Mouse (Mus musculus) colon, adult 2 months (tissue): Measurements from ENCODE around the gene Agbl3. TPM values are rescaled to one million over a fixed set of nuclear protein-coding genes. Genes with fewer than 3 reads are reported as not detected.

Experiments
- polyA plus RNA-seq: library from polyadenylated mRNA; depleted of rRNA; stranded (reverse); fragments of >200 nt; gene quantifications from 2 replicates; pipeline ENCODE4 v1.2.3, GENCODE M21; 2012; rRNA removed

Gene Agbl3
- 1.2 TPM in 2 replicates for polyA plus RNA-seq

GRCm38 (mm10) chr6:34780231-34780942 is at the start of gene Agbl3:
Gene Agbl3 (plus strand): TSS chr6:34780432.

GRCm38 (mm10) chr6:34862791-34863403 is 82.7 kb downstream of the Agbl3 start, which contains the start of gene Tmem140:
Gene Tmem140 (plus strand): TSS chr6:34863146.

GRCm38 (mm10) chr6:34877509-34878321 is 97.5 kb downstream of the Agbl3 start, which contains the start of gene Cyren:
Gene Cyren (minus strand): TSS chr6:34878060.

Other genes with a start within 250 kb of the Agbl3 start
- 20.4 and 22.0 TPM in 2 replicates for gene Cald1, start 181.9 kb upstream of the Agbl3 start, polyA plus RNA-seq
- 27.6 and 40.1 TPM in 2 replicates for gene Tmem140, start 82.7 kb downstream of the Agbl3 start, polyA plus RNA-seq
- gene Cyren, start 97.6 kb downstream of the Agbl3 start, polyA plus RNA-seq, result 3.7 and 4.4 TPM in 2 replicates
- gene Wdr91, start 130.4 kb downstream of the Agbl3 start, polyA plus RNA-seq, result 8.5 and 9.7 TPM in 2 replicates
- gene Stra8, start 139.7 kb downstream of the Agbl3 start, polyA plus RNA-seq, result not detected in 2 replicates
- gene Slc23a4, start 208.0 kb downstream of the Agbl3 start, polyA plus RNA-seq, result 8.4 and 8.5 TPM in 2 replicates